Mouse (Mus musculus): ENCODE results near the gene Clic3.

DNA sequence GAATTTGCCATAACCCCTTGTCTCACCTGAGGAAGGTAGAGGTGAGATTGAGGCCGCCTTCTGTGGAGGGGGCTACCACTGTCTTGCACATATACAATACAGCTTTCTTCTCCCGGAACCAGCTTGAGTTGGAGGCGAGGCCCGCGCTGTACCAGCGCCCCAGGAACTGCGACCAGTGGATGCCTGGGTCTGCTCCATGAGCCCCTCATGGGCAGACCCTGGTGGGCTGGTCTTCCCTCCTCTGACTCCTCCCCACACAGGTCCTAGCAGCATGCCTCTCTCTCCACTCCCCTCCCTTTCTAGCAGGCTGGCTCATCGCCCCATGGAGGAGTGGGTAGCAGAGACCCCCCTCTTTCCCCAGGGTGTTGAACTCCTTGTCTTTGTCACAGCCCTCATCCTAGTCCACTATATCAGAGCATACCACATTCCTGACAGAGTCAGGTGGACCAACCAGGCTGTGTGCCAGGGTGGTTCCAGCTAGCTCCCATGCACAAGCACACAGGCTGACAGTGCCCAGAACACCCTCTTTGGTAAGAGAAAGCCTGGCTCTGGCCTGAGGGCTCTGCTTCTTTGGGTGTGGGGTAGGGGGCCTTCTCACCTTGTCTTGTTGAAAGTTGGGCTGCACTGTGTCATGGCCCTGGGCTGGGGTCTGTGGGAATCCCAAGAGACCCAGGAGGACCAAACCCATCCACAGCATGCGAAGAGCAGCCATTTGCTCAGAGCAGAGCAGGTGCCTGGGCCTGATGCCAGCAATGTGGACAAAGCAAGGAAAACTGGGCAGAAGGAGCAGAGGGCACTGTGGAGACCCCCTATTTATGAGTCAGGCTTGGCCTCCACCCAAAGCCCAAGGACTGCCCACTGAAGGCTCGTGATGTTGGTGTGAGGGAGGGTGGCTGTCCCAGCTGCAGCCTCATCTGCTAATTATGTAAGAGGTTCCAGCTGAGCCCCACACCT, 12.6 kb downstream of the Clic3 start:
- TF ChIP-seq EP300 (IDR thresholded peaks at IDR 0.05; ENCODE audit: low read depth) (no peak), CTCF (IDR thresholded peaks at IDR 0.05; ENCODE audit: low read depth) (no peak)
